Mouse (Mus musculus) testis, adult 2 months (tissue): ENCODE data around the gene Col6a6.

Experiments used
- CTCF ChIP-seq: fragments of 200-500 bp; IDR thresholded peaks from 2 replicates; pipeline ENCODE4 v1.5.1; 2012; ENCODE audit warnings: low read depth, mild to moderate bottlenecking, inconsistent platforms, low read length, moderate library complexity; ENCODE audit not compliant: control insufficient read depth, insufficient read depth, insufficient replicate concordance
- POLR2A ChIP-seq: fragments of 200-500 bp; IDR thresholded peaks from 2 replicates; pipeline ENCODE4 v1.6.1; 2012; ENCODE audit warnings: low read depth, mild to moderate bottlenecking, inconsistent platforms, low read length, moderate library complexity; ENCODE audit not compliant: control insufficient read depth

- no peak for TF ChIP-seq CTCF
- TF ChIP-seq POLR2A = no peak
Measured at GRCm38 (mm10) chr9:105731976-105732375, 96.0 kb downstream of the Col6a6 start.
